Mouse (Mus musculus): ENCODE results near the gene Ppfia2.
A peak's percentile ranks its signal among the peaks of the same experiment; 100 is the strongest.

The Ppfia2 gene

DNA sequence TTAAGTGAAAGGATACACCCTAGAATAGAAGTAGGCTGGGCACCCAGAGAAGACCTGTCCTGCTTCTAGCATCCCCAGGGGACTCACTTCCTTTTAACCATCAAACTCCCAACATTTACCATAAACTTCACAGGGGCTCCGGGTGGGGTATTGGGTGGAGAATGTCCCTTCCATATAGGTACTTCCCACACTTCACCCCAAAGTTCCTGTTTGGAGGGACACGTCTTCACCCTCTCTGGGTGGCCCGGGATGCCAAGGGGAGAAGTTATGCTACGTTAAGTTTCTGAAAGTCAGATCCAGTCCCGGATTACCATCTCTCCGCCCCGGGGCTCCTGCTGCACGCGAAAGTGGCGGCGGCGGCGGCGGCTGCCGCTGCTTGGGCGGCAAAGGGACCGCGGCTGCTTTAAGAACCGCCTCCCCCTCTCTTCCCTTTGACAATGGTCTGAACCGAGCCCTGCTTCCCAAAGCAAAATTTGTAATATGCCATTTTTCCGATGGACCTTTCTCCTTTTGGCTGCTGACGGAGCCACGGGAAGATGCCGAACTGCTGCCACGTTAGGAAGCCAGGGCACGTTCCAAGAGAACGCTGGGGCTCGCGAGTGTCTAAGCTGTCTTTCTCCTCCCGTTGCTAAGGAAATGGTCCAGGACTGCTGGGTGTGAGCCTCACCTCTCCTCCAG lies at the start of gene Ppfia2:
Gene Ppfia2, plus strand, starts transcription at position 485 of the 678 bp plus-strand sequence.
- DNase-seq (ENCODE audit: low spot score in 2 of 2): peak; percentile 50 to 69

DNA sequence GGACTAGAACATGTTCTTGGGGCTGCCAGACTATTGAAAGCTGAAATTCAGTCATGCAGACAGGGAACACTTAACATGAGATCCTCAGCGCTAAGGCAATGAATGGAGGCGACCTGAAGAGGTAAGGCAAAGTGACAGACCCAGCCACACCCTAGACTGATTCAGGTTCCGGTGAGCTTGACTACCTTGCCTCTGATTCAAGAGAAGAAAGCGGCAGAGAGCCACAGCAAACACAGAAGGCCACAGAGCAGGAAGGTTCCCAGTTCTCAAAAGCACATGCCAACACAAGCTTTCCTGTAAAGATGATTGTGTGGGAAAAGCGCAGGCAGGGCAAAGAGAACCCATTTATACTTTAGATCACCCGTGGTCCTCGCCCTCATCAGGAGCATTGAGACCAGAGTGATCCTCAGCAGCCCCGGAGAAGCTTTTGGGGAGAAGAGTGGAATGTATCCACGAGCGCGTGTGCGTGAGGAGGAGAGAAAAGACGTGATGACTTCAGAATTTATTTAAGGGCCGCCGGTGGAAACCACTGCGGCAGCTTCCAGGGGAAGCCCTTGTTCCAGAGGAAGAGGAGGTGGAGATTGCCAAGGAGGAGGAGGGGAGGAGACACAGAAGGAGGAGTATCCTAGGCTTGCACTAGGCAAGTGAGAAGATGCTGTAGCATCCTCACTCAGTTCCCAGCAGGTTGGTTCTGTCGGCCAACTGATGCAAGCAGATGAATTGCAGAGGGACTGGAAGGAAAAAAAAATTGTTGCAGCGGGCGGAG lies 1.0 kb upstream of the Ppfia2 start:
- peak; percentile 66 to 81 for DNase-seq (ENCODE audit: low spot score in 2 of 2)

DNA sequence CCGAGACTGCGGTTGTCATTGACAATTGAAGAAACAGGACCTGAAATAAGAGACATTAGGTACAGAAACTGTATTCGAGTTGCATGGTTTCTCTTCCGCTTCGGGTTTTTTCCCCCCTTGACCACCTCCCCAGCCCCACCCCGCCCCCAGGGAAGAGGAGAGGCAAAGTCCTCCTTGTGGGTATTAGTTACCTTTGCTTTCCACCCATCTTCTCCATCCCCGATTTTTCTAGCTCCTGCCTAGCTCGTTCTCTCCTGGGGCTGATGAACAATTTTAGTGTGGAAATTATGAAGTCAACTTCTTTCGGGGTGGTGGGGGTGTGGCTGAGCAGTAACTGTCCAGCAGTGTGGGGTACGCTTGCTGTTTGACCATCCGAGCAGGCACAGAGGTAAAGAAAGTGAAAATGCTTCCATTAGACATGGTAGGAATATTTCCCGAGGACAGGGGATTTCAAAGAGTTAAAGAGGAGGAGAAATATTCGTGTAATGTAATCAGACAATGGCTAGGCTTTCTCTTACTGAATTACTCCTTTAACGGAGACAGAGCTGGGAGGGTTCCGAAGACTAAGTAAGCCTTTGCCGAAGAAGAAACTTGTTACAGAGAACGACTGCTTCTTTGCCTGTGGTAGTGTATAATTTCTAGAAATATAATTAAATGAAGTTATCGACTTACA lies 530 bp downstream of the Ppfia2 start:
- DNase-seq (ENCODE audit: low spot score in 2 of 2): no peak

DNA sequence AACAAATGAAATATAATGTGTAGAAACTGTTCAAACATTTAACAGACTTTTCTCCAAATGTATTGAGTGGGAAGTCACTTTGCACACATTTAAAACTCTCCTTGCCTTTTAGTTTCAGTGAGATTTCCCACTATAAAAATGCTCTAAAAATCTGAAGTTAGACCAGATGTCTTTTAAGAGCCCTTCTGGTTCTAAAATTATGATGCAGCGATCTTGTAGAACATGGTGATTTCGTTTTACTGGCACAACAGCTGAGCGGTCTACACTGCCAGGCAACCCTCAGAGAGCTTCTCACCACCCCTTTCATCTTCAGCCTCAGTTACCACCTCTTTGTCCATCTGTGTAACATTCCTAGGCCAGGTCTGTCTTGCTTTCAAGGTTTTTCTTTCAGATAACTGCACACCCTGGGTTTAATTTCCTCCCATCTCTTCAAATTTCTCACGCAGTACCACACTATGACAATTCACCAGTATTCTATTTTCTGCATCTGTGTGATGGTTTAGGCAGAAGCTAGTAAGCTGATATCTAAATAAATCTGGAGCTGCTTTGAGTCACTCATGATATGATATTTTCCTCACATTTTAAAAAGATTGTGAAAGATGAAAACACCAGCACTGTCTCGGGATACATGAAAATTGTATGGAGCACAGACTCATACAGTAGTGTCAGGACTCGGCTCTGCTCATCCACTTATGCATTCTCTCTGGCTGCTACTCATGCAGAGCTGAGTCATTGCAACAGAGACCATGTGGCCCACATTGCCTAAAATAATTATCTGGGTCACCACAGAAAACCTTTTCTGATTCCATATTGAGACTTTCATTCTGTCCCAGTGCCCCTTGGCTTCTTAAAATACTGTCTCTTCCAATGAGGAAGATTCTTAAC lies 39.4 kb downstream of the Ppfia2 start:
- no peak for DNase-seq (ENCODE audit: low spot score in 2 of 2)

DNA sequence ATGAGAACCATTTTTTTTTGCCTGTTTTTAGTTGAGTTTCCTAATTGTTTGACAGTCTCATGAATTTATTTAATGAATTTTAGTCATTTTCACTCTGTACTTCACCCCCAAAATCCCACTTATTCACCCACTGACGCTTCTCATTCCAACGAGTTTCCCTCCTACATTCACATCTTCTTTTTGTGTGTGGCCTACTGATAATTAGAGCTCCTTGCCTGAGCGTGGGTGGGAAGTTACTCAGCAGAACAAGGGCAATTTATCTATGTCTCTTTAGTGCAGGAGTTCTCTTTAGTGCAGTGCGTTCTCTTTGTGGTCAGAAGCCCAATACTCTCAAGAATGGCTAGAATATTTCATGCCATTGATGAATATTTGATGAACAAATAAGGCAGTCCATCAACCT lies 95.9 kb downstream of the Ppfia2 start:
- DNase-seq (ENCODE audit: low spot score in 2 of 2): no peak

DNA sequence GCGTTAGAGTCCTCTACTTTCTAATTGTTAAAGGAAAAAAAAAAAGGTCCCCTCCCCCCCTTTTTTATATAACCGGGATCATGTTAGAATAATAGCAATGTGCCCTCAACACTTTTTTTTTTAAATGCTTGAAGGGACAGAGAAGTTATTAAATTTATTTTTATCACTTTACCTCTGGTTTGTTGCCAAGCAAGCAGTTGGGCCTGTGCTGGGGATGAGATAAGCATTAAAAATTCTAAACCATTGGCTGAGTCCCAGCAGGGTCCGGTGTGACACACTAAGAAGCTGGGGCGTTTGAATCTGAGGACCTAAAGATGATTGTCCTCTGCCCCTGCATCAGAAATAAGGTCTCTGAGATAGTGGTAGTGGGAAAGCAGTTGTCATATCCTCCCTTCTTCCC lies 114.9 kb downstream of the Ppfia2 start:
- DNase-seq (ENCODE audit: low spot score in 2 of 2): no peak

DNA sequence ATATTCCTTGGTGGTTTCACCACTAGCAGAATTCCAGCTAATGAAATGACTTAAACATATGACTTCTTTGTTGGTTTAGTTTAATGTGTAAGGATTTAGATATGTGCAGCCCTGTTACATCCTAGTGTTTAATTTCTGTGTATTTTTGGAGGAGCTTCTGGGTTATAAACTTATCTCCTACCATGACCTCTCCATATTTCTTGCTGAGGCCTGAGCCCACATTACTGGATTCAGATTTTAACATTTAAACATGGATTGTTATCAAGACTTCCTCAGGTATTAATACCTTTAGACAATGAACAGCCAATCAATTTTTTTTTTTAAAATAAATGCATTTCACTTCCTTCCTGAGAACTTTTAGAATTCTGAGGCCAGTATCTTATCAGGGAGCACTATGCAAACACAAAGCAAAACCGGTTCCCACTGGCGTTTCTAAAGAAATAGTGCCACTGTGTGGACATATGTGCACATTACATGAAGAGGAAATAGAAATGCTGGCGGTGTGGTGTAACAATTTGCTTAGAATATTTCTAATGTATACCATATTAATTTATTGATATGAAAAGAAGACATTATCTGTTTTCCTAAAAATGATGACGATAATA lies 115.4 kb downstream of the Ppfia2 start:
- no peak for DNase-seq (ENCODE audit: low spot score in 2 of 2)

DNA sequence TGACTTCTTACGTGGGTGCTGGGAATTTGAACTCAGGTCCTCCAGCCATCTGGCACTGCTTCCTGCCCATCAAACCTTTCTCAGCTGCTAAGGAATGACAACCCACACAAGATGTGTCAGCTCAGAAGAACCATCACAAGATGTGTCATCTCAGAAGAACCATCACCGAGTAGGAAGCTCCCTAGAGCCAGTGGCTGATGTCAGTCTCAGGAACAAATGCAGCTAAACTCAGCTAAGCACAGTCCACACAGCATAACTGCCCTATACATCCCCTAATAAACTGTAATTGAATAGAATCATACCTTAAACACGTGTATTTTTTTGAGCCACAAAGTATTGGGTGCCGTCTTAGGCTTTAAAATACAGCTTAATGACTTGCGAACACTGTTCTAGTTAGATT lies 117.7 kb downstream of the Ppfia2 start:
- no peak for DNase-seq (ENCODE audit: low spot score in 2 of 2)

DNA sequence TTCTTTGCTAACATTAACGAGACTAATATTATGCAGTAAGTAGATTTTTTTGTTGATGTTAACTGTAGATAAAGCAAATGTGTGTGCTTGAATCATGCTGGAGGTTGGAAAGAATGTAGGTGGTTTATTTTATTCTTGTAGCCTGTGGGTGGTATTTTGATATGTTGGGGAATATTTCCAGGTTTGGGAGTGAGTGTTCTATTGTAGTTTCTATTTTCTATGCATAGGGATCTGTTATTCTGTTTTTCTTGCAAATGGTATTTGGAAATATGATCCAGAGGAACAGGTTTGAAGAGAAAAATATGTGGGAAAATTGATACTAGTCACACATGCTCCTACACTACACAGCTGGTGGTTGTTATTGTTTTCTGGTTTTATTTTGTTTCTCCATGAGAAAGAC lies 120.8 kb downstream of the Ppfia2 start:
- no peak for DNase-seq (ENCODE audit: low spot score in 2 of 2)

DNA sequence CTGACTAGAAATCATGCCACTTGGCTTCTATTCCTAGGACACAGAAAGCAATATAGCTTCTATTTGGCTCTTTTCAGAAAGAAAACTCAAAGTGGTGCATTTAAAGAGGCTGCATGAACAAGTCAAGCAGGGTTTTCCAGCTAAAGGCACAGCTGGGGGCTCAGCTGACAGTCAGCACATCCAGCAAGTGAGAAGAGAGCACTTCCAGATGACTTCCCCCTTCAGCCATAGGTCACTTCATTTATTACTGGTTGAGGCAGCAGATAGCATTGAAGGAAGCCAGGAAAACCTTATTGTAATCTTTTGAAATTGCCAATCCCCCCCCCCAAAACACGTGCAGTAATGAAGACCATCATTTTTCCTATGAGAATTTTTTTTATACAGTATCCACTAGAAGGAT lies 126.8 kb downstream of the Ppfia2 start:
- DNase-seq (ENCODE audit: low spot score in 2 of 2): no peak

DNA sequence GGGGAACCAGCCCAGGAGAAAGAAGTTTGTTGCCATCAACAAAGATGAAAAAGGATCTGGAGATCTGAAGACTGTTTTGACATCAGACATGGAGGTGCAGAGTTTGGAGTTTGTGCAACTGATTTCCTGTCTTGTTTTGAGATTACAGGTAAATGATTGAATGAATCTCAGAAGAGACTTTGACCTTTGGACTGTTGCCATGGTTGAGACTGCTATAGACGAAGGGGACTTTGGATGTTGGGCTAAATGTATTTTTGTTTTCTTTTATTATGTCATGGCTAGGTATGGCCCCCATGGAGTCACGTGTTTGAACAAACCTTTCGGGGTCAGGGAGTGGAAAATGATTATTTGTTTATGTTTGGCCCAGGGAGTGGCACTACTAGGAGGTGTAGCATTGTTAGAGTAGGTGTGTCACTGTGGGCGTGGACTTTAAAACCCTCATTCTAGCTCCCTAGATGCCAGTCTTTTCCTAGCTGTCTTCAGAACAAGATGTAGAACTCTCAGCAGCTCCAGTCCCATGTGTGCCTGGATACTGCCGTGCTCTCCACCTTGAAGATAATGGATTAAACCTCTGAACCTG lies 133.3 kb downstream of the Ppfia2 start:
- DNase-seq (ENCODE audit: low spot score in 2 of 2): no peak

DNA sequence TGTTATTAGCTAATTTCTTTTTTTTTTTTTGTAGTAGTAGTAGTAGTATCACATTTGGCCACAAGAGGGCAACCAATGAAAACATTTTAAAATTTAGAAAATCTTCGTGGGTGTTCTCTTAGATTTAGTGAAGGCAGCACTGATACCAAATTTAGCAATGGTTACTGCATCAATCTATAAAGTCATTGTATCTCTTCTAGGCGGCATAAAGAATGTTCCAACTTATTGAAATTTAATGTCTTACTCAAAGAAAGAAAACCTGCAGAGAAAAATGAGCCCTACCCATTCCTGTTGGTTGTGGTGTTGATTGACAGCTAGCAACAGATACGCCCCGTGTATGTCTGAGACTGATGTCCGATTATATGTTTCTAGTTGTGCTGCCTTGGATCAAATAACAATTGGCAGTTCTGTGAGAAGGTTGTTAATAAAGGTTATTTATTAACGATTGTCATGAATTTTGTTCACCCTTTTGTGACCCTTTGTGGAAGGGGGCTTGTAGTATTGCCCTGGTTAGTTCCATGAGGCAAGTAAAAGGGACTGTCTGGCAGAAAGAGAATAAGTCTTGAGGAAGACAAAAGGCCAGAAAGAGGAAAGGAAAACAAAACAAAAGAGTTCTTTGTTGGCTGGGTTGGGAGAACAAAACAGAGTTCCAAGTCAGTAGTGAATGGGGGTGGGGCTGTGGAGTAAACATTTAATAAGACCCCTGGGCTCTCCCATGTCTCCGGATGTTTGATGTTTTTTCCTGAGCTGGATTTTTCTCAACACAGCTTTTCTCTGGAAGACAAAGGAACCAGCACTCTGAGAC lies 139.2 kb downstream of the Ppfia2 start:
- no peak for DNase-seq (ENCODE audit: low spot score in 2 of 2)

DNA sequence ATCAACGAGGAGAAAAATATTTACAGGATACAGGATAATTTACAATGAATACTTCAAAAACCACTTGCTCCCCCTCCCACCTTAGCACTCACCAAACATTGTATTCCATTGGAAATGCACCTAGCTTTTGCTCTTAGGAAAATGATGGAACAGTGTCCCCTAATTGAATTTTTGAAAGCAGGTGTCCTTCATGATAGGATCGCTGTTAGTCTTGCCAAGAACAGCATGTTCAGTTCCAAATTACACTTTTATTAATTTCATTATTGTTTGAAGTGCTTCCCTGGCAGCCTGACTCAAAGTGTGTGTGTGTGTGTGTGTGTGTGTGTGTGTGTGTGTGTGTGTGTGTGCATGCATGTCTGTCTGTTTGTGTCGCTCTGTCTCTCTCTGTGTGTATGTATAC lies 140.1 kb downstream of the Ppfia2 start:
- no peak for DNase-seq (ENCODE audit: low spot score in 2 of 2)

DNA sequence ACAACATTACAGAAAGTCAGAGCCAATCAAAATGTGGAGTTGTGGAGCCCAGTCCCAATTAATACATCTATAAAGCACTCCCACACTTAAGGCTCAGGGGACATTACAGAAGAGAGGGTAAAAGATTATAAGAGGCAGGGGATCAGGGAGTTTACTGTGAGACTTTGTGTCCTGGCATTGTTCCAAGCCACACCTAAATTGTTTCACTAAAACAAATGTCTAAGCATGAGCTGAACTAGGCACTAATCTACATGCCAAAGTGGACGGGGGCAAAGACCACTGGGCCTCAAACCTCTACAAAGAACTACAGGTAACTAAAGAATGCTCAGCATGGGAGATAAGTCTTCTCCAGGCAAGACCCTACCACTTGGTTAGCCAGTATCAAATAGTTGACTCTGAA lies 148.1 kb downstream of the Ppfia2 start:
- no peak for DNase-seq (ENCODE audit: low spot score in 2 of 2)

DNA sequence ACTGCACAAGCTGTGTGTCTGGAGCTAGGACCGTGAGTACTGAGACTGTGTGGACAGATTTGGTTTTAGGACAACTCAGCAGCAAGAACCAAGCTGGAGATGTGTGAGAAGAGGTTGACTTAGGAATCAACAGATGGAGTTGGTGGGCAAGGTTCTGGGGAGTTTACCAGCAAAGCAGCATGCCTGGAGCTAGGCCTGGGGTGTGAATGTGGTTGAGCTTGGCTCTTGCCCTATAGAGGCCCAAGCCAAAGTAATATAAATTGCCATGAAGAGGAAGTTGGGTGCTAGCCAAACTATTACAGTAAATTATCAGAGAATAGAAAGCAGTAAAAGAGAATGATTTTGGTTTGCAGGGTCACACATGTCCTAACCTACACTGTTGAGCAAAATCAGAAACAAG lies 150.8 kb downstream of the Ppfia2 start:
- DNase-seq (ENCODE audit: low spot score in 2 of 2): no peak

DNA sequence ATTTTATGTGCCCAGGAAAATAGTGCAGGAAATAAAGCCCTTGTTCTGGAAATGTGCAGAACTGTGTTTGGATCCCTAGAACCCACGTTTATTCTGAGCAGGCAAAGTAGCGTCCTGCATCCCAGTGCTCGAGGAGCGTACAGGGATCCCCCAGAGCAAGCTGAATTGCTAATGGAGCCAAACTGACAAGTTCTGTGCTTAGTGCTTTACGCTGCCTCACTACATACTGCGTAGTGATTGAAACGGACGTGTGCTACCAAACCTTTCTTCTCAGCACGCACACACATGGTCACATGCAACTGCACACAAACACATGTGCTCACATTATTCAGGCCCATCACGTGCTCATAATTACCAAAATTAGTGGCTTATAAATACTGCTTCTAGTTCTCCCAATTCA lies 153.2 kb downstream of the Ppfia2 start:
- no peak for DNase-seq (ENCODE audit: low spot score in 2 of 2)

DNA sequence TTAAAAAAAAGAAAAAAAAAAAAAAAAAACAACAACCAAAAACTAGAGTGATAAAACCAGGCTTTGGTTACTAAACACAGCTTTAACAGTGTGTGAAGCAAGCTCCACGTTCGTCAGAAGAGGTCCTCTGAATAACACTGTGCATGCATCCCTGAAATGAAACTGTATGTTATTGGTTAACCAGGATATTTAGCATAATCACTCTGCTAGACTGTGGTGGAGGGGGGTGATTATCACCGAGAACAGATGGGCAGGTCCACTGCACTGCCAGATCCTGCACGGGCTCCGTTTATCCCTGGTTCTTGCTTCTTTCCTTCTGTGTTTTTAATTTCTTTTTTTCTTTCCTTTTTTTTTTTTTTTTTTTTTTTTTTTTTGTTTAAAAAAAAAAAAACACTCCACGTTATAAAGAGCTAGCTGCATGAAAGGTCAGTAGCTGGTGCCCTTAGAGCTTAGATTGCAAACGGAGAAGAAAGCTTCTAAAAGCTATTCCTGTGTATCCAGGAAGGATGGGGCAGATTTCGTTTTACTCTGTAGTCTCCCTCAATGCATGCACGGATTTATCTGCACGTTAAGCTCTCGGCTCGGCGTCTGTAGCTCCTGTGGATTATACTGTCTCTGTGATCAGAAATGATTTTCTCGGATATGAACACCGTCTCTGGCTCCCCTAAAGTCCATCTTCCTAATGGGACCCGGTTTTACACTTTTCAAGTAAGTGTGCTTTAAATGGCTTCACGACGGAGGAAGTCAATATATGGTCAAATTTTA lies 162.2 kb downstream of the Ppfia2 start:
- DNase-seq (ENCODE audit: low spot score in 2 of 2): peak; percentile 15 to 29

DNA sequence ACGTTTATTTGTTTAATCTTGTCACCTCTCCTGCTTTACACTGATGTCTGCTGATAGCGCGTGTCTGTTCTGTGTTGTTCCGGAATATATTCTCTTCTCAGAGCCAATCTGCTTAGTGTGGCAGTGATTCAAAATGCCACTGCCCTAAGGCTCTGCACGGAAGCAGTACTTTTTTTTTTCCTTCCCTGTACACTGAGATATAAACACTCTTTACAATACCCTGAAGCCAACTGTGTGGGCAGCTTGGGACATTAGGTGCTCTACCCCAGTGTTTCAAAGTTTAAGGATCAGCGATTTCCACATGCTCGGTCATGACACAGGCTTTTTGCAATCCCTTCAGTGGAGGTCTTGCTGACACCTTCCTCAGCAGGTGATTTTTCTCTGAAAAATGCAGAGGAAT lies 163.8 kb downstream of the Ppfia2 start:
- no peak for DNase-seq (ENCODE audit: low spot score in 2 of 2)

DNA sequence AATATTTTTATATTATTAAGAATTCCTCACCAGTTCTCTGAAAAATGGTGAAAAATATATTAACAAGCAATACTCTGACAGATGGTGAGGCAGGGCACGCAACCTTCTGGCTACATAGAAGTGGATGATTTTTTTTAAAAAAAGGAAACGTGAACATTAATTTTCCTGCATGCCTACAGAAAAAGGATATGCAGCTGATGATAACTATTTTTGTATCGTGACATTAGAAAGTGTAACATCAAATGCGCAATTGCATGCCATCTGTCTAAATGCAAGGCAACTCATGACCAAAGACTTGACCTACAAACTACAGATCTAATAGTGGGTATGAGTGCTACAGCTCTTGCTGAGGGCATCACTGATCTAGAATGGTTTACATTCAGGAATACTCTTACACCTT lies 182.1 kb downstream of the Ppfia2 start:
- no peak for DNase-seq (ENCODE audit: low spot score in 2 of 2)

DNA sequence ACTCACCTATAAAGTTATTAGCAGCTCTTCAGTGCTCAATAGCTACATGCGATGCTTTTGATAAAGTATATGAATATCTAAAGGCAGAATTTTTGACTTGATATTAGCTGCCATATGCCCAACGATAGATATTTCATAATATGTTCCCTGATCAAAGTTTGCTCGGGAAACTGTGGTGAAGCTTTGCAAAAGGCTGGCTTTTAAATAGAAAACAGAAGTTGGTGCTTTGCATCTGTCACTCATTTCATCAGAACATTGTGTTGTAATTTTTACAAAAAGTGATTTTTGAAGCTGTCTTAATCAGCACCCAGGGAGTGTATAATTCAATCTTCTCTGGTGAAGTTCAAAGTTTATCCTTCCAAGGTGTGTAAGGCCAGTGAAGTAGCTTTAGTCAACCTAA lies 195.1 kb downstream of the Ppfia2 start:
- DNase-seq (ENCODE audit: low spot score in 2 of 2): no peak

Data from frontal cortex, postnatal 10 days (tissue).